Mouse (Mus musculus): ENCODE results near the gene Rnf19b. TPM values are rescaled to one million over a fixed set of nuclear protein-coding genes. Genes with fewer than 3 reads are reported as not detected.

Gene Rnf19b
- total and polyA plus RNA-seq, 3 experiments = 10.8 to 76.9 (median 42.8) TPM

GRCm38 (mm10) chr4:129032963-129033951, 24.8 kb upstream of the Rnf19b start:
- H3K9me3 ChIP-seq (replicated peaks) = no peaks in the 10 kb centered on the region
- ATAC-seq (ENCODE audit: extremely low read depth, insufficient number of reproducible peaks, low FRiP score, poor library complexity, severe bottlenecking) (no peak; the same call in 1 of the 2 replicates), DNase-seq (ENCODE audit: low spot score) (no peak)
- H3K36me3 ChIP-seq (replicated peaks) = no peaks in the 10 kb centered on the region
- peak overlapping the region; percentile 28; the same call in 1 of the 2 replicates for H3K4me3 ChIP-seq (ENCODE audit: low read depth, low read length)
- peaks cover 29% of the 10 kb centered on the region for H3K4me1 ChIP-seq (ENCODE audit: insufficient read depth, low read depth, low read length)
- peaks cover 9% of the 10 kb centered on the region; the same call in 1 of the 2 replicates for H3K27me3 ChIP-seq (ENCODE audit: insufficient read depth, low read length)
- TF ChIP-seq CTCF (IDR thresholded peaks at IDR 0.05; ENCODE audit: low read depth, low read length) (no peak), GATA2 (IDR thresholded peaks at IDR 0.05; ENCODE audit: borderline replicate concordance, low read depth, low read length) (no peak)

GRCm38 (mm10) chr4:129034224-129034623, 23.8 kb upstream of the Rnf19b start:
- H3K4me1 ChIP-seq (ENCODE audit: insufficient read depth, low read depth, low read length) = peaks cover 29% of the 10 kb centered on the region
- TF ChIP-seq POLR2AphosphoS5 (IDR thresholded peaks at IDR 0.05; ENCODE audit: insufficient replicate concordance, low read depth, low read length) (no peak), TAL1 (conservative IDR thresholded peaks at IDR 0.05; ENCODE audit: low read depth, low read length) (no peak), GATA1 (IDR thresholded peaks at IDR 0.05; ENCODE audit: borderline replicate concordance, low read length) (no peak), GATA2 (IDR thresholded peaks at IDR 0.05; ENCODE audit: borderline replicate concordance, low read depth, low read length) (no peak), CTCF (IDR thresholded peaks at IDR 0.05; ENCODE audit: low read depth, low read length) (no peak)
- ATAC-seq (ENCODE audit: extremely low read depth, insufficient number of reproducible peaks, low FRiP score, poor library complexity, severe bottlenecking) (no peak), DNase-seq (ENCODE audit: low spot score) (no peak)
- H3K36me3 ChIP-seq (replicated peaks) = no peaks in the 10 kb centered on the region
- no peaks in the 10 kb centered on the region for H3K9me3 ChIP-seq (replicated peaks)
- peaks cover 9% of the 10 kb centered on the region; the same call in 1 of the 2 replicates for H3K27me3 ChIP-seq (ENCODE audit: insufficient read depth, low read length)
- no peak overlapping the region for H3K4me3 ChIP-seq (ENCODE audit: low read depth, low read length)

- no peak overlapping the region for H3K4me3 ChIP-seq (ENCODE audit: low read depth, low read length)
Observed at GRCm38 (mm10) chr4:129034706-129035660, 23.1 kb upstream of the Rnf19b start.

GRCm38 (mm10) chr4:129035851-129036445, 22.1 kb upstream of the Rnf19b start:
- no peak for ATAC-seq (ENCODE audit: extremely low read depth, insufficient number of reproducible peaks, low FRiP score, poor library complexity, severe bottlenecking)

More at GRCm38 (mm10) chr4:129034706-129035660, 23.1 kb upstream of the Rnf19b start:
- Histone ChIP-seq H3K9me3 (replicated peaks) (no peaks in the 10 kb centered on the region), H3K36me3 (replicated peaks) (no peaks in the 10 kb centered on the region), H3K27me3 (ENCODE audit: insufficient read depth, low read length) (peaks cover 11% of the 10 kb centered on the region), H3K4me1 (ENCODE audit: insufficient read depth, low read depth, low read length) (peaks cover 29% of the 10 kb centered on the region)
- TF ChIP-seq TAL1 (conservative IDR thresholded peaks at IDR 0.05; ENCODE audit: low read depth, low read length) = no peak
- no peak for TF ChIP-seq GATA1 (IDR thresholded peaks at IDR 0.05; ENCODE audit: borderline replicate concordance, low read length)
- no peak for TF ChIP-seq GATA2 (IDR thresholded peaks at IDR 0.05; ENCODE audit: borderline replicate concordance, low read depth, low read length)
- TF ChIP-seq POLR2AphosphoS5 (IDR thresholded peaks at IDR 0.05; ENCODE audit: insufficient replicate concordance, low read depth, low read length) = no peak
- TF ChIP-seq CTCF (IDR thresholded peaks at IDR 0.05; ENCODE audit: low read depth, low read length) = no peak
- ATAC-seq (ENCODE audit: extremely low read depth, insufficient number of reproducible peaks, low FRiP score, poor library complexity, severe bottlenecking) (no peak), DNase-seq (ENCODE audit: low spot score) (no peak)

GRCm38 (mm10) chr4:129047721-129048421, 10.2 kb upstream of the Rnf19b start:
- ATAC-seq (ENCODE audit: extremely low read depth, insufficient number of reproducible peaks, low FRiP score, poor library complexity, severe bottlenecking) (no peak), DNase-seq (ENCODE audit: low spot score) (no peak)
- Histone ChIP-seq H3K27me3 (ENCODE audit: insufficient read depth, low read length) (peaks cover 37% of the 10 kb centered on the region), H3K36me3 (replicated peaks) (no peaks in the 10 kb centered on the region), H3K4me3 (ENCODE audit: low read depth, low read length) (no peak overlapping the region; the same call in 1 of the 2 replicates), H3K4me1 (ENCODE audit: insufficient read depth, low read depth, low read length) (peaks cover 57% of the 10 kb centered on the region), H3K9me3 (replicated peaks) (no peaks in the 10 kb centered on the region)
- TF ChIP-seq TAL1 (conservative IDR thresholded peaks at IDR 0.05; ENCODE audit: low read depth, low read length) = no peak

More at GRCm38 (mm10) chr4:129035851-129036445, 22.1 kb upstream of the Rnf19b start:
- no peak for TF ChIP-seq CTCF (IDR thresholded peaks at IDR 0.05; ENCODE audit: low read depth, low read length)
- no peak for TF ChIP-seq GATA2 (IDR thresholded peaks at IDR 0.05; ENCODE audit: borderline replicate concordance, low read depth, low read length)
- no peak for TF ChIP-seq TAL1 (conservative IDR thresholded peaks at IDR 0.05; ENCODE audit: low read depth, low read length)
- no peak for TF ChIP-seq POLR2AphosphoS5 (IDR thresholded peaks at IDR 0.05; ENCODE audit: insufficient replicate concordance, low read depth, low read length)
- no peak for TF ChIP-seq GATA1 (IDR thresholded peaks at IDR 0.05; ENCODE audit: borderline replicate concordance, low read length)
- DNase-seq (ENCODE audit: low spot score) = no peak
- Histone ChIP-seq H3K4me1 (ENCODE audit: insufficient read depth, low read depth, low read length) (peaks cover 29% of the 10 kb centered on the region), H3K36me3 (replicated peaks) (no peaks in the 10 kb centered on the region), H3K9me3 (replicated peaks) (no peaks in the 10 kb centered on the region), H3K27me3 (ENCODE audit: insufficient read depth, low read length) (peaks cover 17% of the 10 kb centered on the region), H3K4me3 (ENCODE audit: low read depth, low read length) (no peak overlapping the region)
